Mouse (Mus musculus) liver, postnatal 0 days (tissue): Measurements from ENCODE around the gene Abcg4.

ENCODE experiments used
- CTCF ChIP-seq: sonication (generic); IDR thresholded peaks from 2 replicates; pipeline ENCODE4 v1.5.1; 2016; ENCODE audit warnings: antibody characterized with exemption, low read depth
- EP300 ChIP-seq: IDR thresholded peaks from 2 replicates; pipeline ENCODE4 v1.6.1; 2016; ENCODE audit warnings: antibody characterized with exemption, low read depth, mild to moderate bottlenecking

- TF ChIP-seq CTCF, result peak; percentile 78
- TF ChIP-seq EP300, result no peak
These were observed 20.4 kb downstream of the Abcg4 start for GRCm38 (mm10) chr9:44268027-44268360.
